Mouse (Mus musculus): ENCODE measurements around the gene Tstd3.
"Not testable (repeated sequence)": the region's sequence is repeated elsewhere in the genome, so short reads cannot be mapped to it uniquely, and the experiment has no call there.

The Tstd3 gene

DNA sequence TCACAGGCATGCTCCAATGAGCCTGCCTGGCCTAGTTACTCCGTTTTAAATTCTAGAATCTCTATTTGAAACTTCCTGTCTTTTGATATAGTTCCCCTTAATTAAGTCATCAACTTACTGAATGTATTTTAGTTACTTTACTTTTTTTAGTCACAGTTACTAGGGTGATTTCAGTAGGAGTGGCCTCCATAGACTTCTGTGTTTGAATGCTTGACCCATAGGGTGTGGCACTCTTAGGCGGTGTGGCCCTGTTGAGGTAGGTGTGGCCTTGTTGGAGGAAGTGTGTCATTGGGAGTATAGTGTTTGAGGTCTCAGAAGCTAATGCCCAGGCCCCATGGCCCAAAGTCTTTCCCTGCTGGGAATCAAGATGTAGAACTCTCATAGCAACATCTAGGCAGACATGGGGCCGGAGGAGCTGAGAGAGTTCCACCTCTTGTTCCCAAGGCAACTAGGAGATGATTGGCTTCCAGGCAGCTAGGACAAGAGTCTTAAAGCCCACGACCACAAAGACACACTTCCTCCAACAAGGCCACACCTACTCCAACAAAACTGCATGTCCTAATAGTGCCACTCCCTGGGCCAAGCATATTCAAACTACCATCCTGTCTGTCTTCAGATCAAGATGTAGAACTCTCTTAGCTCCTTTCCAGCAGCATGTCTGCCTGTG lies 11.8 kb downstream of the Tstd3 start:
- DNase-seq (ENCODE audit: extremely low spot score, low read depth, low spot score): no peak

GRCm38 (mm10) chr4:21745723-21746122 lies 21.3 kb downstream of the Tstd3 start:
- no peak for DNase-seq (ENCODE audit: extremely low spot score, low read depth, low spot score)

GRCm38 (mm10) chr4:21744142-21744541 lies 22.9 kb downstream of the Tstd3 start:
- not testable (repeated sequence) for DNase-seq (ENCODE audit: extremely low spot score, low read depth, low spot score)

GRCm38 (mm10) chr4:21739169-21739568 lies 27.8 kb downstream of the Tstd3 start:
- no peak for DNase-seq (ENCODE audit: extremely low spot score, low read depth, low spot score)

DNA sequence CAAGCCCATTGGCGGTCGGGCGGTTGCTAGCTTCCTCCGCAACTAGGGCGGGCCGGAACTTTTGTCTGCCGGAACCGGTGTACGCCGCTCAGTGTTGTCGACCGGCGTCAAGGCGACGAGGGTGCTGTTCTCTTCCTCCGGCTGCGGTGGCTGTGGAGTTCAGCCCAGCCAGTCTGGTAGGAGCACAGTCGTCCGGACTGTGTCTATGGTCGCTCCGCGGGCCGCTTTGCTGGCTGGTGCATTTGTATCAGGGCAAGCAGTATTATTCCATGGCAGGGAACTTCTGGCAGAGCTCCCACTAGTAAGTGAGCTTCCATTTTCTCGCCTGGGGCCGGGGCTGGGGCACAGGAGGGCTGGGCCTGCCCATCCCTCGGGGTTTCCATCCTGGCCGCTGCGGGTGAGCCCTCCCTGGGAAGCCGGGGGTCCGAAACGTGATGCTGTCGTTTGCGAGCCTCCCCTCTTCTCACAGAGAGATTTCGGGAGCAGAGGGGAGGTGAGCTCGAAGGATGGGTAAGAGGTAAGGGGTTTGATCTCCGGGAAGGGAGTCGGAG lies 39.3 kb downstream of the Tstd3 start, which contains the start of gene Ccnc:
Gene Ccnc, plus strand, starts transcription at position 87 of the 551 bp plus-strand sequence.
- DNase-seq (ENCODE audit: extremely low spot score, low read depth, low spot score): peak; percentile 54

DNA sequence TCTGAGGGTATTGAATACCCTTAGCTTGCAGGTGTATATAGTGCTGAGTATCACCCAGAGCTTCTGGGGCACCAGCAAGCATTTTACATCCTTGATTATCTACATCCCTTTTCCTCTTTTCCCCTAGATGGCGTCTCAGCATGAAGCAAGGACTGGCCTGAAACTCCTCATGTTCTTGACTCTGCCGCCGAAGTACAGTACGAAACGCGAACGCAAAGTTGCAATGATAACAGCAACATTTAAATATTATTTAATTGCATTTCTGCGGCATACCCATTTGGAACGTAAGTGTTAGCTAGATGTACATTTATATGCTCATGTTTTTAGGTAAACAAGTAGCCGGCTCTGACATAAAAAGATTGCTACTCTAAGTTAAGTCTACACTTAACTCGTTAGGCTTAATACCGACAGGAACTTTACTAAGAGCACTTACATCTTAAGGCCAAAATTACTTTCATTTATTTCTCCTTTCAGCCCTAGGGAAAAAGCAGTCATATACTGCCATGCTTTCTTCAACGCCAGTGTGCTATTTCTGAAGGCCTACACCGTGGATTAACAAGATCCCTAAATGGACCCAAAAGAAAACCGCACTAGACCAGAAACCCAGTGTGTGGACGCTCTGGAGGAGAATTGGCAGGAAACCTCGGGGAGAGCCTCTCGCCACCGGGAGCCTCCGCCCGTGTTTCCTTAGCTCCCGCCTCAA lies 39.9 kb downstream of the Tstd3 start:
- peak; percentile 50 for DNase-seq (ENCODE audit: extremely low spot score, low read depth, low spot score)

- DNase-seq (ENCODE audit: extremely low spot score, low read depth, low spot score): no peak
These were observed 44.2 kb downstream of the Tstd3 start for GRCm38 (mm10) chr4:21722752-21723334.

- peak; percentile 66 for DNase-seq (ENCODE audit: extremely low spot score, low read depth, low spot score)
These were observed 54.9 kb downstream of the Tstd3 start for GRCm38 (mm10) chr4:21712147-21712546.

Data from hindlimb bud, embryonic 11.5 days (tissue).